Mouse (Mus musculus) adrenal gland, postnatal 14 days (tissue): Measurements from ENCODE around the gene Olfr169. TPM values are rescaled to one million over a fixed set of nuclear protein-coding genes. Genes with fewer than 3 reads are reported as not detected.
"Not testable (repeated sequence)": the region's sequence is repeated elsewhere in the genome, so short reads cannot be mapped to it uniquely, and the experiment has no call there.

ENCODE experiments used
- DNase-seq: peaks from one replicate; pipeline ENCODE4 v3.0.0; 2021; ENCODE audit warnings: mixed read lengths
- long read RNA-seq, 2 experiments: library from polyadenylated mRNA; stranded (forward); transcript quantifications; one replicate each; pipeline ENCODE4 v2.0.0; 2021
- total RNA-seq: library from RNA; stranded (reverse); gene quantifications from 2 replicates; pipeline ENCODE4 v1.2.3, GENCODE M21; 2021

Olfr169 gene
- total RNA-seq: not detected in 2 replicates
- long read RNA-seq, experiment 1: 0 reads
- long read RNA-seq, experiment 2: 0 reads

DNA sequence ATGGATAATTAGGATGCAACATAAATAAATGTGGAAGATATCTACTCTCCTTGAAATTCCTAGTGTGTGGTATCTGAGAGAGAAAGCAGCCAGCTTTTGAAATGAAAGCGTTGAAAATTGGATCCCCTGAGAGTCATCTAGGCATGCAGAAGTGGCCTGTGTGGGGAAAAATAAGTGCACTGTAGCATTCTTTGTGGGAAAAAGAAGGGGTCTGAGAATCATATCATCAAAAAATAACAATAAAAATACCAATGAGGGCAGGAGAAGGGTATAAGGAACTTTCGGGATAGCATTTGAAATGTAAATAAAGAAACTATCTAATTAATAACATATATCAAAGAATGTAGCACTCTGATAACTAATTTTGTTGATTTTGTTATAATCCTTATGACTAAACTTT lies at the start of gene Olfr169:
Olfr169 (minus strand) TSS at position 101 of the 400 bp plus-strand sequence.
- not testable (repeated sequence) for DNase-seq

DNA sequence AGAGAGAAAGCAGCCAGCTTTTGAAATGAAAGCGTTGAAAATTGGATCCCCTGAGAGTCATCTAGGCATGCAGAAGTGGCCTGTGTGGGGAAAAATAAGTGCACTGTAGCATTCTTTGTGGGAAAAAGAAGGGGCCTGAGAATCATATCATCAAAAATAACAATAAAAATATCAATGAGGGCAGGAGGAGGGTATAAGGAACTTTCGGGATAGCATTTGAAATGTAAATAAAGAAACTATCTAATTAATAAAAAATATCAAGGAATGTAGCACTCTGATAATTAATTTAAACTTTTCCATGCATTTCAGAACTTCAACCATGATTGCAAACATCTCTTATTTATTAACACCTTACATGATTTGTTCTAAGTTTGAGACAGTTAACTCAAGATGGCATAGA lies 40.2 kb upstream of the Olfr169 start, which contains the start of gene Olfr170:
Olfr170 (minus strand) TSS at position 101 of the 400 bp plus-strand sequence.
- DNase-seq: not testable (repeated sequence)

DNA sequence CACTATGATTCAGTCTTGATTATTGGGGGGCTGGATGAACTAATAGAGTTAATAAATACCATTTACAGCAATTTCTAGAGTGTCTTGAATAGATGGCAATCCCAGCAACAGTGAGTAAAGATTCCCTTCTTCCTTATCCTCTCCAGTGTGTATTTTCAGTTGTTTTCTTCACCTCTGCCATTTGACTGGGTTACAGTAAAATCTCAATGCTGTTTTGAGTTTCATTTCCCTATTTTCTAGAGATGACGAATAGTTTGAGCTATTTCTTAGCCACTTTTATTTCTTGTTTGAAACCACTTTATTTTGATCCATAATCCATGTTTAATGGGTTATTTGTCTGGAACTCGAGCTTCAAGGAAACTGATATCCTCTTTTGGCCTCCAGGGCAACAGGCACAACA lies 31.6 kb upstream of the Olfr169 start:
- DNase-seq: no peak

DNA sequence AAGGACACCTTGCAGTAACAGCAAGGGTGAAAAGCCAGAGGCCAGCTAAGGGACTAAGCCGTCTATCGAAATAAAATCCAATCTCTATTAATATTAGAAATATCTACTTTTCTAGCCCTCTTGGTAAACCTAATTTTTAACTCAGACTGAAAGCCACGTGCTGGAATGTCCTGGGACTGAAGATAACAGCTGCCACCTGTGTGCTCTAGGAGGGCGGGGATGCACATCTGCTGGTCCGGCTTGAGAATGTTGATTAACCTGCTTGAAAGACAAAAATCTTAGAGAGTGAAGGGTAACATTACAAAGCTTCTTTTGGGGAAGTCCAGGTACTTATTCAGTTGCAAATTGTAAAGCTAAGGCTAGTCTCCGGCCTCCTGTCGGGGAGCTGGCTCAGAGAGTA lies 18.2 kb downstream of the Olfr169 start:
- not testable (repeated sequence) for DNase-seq

DNA sequence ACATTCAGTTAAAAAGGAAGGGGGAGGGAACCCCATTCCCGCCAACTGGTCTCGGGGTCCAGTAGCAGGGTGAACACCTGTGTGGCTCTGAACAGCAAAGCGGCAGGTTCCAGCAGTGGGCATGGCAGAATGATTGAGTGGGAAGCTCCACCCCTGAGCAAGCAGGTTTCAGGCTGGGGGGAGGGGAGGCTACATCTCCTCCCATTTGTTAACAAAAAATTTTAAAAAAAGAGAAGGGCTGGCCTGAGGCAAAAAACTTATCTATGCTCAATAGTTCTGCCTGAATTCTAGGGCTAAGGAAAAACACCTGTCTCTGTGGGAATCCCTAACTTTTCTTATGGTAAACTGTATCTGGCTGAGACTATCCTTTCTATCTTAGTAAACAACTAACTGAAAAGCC lies 19.4 kb downstream of the Olfr169 start:
- DNase-seq: not testable (repeated sequence)

DNA sequence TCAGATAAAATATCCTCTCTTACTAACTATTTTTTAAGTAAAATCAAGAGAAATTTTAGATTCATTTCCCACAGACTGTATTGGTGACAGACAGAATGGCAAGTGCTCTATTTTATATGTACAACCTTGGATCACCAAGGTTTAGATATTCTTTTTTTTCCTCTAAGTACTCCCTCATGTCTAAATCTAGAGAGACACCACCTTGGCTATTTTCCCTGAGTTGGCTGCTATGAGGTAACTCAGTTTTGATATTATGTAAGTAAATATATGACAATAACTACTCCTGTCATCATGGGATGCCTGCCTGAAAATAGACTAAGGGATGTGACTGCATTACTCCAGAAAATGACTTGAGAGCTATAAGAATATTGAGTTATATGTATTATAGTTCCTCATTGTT lies 36.2 kb downstream of the Olfr169 start, which contains the start of gene Olfr168:
Olfr168 (minus strand) TSS at position 101 of the 400 bp plus-strand sequence.
- no peak for DNase-seq

DNA sequence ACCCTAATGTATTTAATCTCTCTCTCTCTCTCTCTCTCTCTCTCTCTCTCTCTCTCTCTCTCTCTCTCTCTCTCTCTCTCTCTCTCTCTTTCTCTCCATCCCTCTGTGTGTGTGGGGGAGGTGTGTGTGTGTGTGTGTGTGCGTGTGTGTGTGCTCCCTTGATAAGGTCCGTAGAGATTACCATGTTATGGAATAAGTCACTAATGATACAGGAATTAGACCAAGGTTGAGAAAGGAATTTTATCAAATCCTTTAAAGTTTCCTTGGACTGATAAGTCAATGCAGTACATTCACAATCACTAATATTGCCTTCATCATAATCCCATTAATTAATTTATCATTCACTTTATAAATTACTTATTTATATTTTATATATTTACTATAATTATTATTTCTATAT lies 49.4 kb downstream of the Olfr169 start, which contains the start of gene Olfr167:
Olfr167 (minus strand) TSS at position 101 of the 400 bp plus-strand sequence.
- DNase-seq: no peak

Other genes with a start within 250 kb of the Olfr169 start
- not detected in 2 replicates for gene Olfr165, start 148.7 kb downstream of the Olfr169 start, total RNA-seq
- not detected in 2 replicates for gene Olfr166, start 88.1 kb downstream of the Olfr169 start, total RNA-seq
- not detected in 2 replicates for gene Olfr167, start 49.5 kb downstream of the Olfr169 start, total RNA-seq
- not detected in 2 replicates for gene Olfr168, start 36.3 kb downstream of the Olfr169 start, total RNA-seq
- gene Olfr170, start 40.1 kb upstream of the Olfr169 start, total RNA-seq: not detected in 2 replicates
- not detected in 2 replicates for gene Olfr171, start 58.1 kb upstream of the Olfr169 start, total RNA-seq
- 0.15 TPM in 1 of 2 replicates, not detected in the other for gene Lamp3, start 134.6 kb upstream of the Olfr169 start, total RNA-seq
- gene B3gnt5, start 188.4 kb upstream of the Olfr169 start, total RNA-seq: 0.89 and 3.5 TPM in 2 replicates